Mouse (Mus musculus) frontal cortex, adult (tissue): Measurements from ENCODE around the gene Tgif2lx2.
"Not testable (repeated sequence)": the region's sequence is repeated elsewhere in the genome, so short reads cannot be mapped to it uniquely, and the experiment has no call there.

ENCODE experiments used
- ATAC-seq: cut with Nextera tagmentation; 2 replicates; pipeline ENCODE4 v1.9.2; 2017; ENCODE audit warnings: mild to moderate bottlenecking, moderate library complexity, mixed read lengths; ENCODE audit not compliant: low TSS enrichment

The Tgif2lx2 gene

DNA sequence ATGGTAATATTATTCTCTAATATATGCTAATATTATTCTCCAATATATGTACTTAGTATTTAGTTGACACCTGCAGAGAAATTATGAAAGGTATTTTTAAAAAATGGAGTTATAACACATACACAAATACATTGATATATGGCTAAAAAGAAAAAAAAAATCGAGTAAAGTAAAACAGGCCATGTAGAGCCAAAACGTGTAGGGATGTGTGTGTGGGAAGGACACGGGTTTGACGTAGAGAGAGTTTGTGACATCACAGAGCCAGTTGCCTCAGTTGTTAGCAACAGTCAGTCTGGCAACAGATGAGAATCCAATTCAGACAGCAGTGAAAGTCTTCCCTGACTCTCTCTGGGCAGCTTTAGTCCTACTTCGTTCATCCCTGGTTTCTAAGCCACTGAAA, at the start of gene Tgif2lx2:
Gene Tgif2lx2 (plus strand): TSS at position 301 of the 400 bp plus-strand sequence.
- not testable (repeated sequence) for ATAC-seq
